Mouse (Mus musculus): ENCODE measurements around the gene Plekha5.

- no peak for TF ChIP-seq POLR2A (IDR thresholded peaks at IDR 0.05; ENCODE audit: low read depth, low read length)
- TF ChIP-seq CTCF (IDR thresholded peaks at IDR 0.05; ENCODE audit: borderline replicate concordance, insufficient read depth, low read length), result no peak
Observed at GRCm38 (mm10) chr6:140577822-140578170, 153.9 kb downstream of the Plekha5 start.
